Mouse (Mus musculus): Measurements from ENCODE around the gene Olfr67. TPM values are rescaled to one million over a fixed set of nuclear protein-coding genes. Genes with fewer than 3 reads are reported as not detected.
A peak's percentile ranks its signal among the peaks of the same experiment; 100 is the strongest.
"Not testable (repeated sequence)": the region's sequence is repeated elsewhere in the genome, so short reads cannot be mapped to it uniquely, and the experiment has no call there.

Gene Olfr67
- not detected for total RNA-seq (2021)
- long read RNA-seq, experiment 1, result 0 reads
- long read RNA-seq, experiment 2, result 0 reads

GRCm38 (mm10) chr7:103791721-103792120, at the start of gene Olfr67:
Gene Olfr67 (minus strand): TSS chr7:103791821.
- DNase-seq (ENCODE audit: low spot score), result no peak

DNA sequence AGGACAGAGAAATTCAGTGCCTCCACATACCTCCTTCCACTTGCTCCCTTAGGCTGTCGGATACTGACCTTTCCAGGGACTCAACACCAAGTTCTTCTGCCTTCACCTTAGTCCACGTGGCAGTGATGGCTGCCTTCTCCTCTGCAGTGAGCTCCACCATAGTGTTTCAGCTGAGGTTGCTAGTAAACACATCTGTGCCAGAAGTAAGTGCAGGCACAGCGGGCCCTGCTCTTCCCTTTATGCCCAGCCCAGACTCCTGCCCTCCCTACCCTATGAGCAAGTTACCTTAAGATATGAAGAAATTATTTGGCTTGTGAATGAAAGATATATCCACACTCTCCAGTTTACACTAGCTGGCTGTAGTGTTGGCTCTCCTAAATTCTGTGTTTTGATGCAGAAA, 48.6 kb upstream of the Olfr67 start, which contains the start of gene Hbb-bh2:
Gene Hbb-bh2 (minus strand): TSS at position 253 of the 400 bp plus-strand sequence.
- DNase-seq (ENCODE audit: low spot score), result no peak

- DNase-seq (ENCODE audit: low spot score), result no peak
Observed at GRCm38 (mm10) chr7:103827808-103828207, 36.2 kb upstream of the Olfr67 start, which contains the start of gene Hbb-bs. Gene Hbb-bs (minus strand): TSS chr7:103828096.

DNA sequence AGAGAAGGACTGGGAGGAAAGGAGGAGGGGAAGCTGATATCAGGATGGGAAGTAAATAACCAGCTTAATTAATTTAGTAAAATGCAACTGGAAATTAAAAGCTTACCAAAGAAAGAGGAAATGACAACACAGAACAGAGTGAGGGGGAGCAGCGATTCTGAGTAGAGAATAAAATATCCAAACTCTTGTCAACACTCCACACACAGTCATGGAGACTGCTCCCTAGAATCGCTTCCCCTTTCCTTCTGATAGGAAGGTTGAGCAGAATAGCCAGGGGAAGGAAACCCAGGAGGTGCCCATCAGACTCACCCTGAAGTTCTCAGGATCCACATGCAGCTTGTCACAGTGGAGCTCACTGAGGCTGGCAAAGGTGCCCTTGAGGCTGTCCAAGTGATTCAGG, 35.5 kb upstream of the Olfr67 start:
- not testable (repeated sequence) for DNase-seq (ENCODE audit: low spot score)

GRCm38 (mm10) chr7:103826255-103826887, 34.8 kb upstream of the Olfr67 start:
- no peak for DNase-seq (ENCODE audit: low spot score)

DNA sequence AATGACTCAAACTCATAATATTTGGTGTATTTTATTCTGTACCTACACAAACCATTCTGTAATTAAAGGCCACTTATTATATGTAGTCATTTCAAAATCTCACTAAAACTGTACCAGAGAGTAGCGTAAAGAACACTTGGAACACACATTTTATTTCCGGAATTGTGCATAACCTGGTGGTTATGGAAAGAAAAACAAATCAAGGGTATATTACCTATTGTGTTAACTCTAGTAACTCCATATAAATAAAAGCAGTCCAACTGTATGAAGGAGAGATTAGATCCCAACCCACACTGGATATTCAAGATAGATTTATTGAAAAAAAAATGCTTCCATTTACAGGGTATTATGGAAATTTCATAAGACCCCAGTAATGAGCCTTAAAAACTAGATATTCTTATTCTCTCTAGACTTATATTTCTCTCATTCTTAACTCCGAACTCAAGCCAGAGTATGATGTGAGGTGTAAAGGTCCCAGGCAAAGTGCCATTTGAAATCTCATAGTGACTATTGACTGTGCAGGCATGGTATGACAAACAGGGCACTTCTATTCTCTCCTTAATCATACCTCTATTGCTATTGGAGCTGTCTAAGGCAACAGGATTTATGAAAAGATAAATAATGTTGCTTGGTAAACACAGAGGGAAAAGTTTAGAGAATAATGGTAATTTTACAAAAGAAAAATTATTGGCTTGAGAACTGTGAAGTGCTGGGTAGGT, 34.1 kb upstream of the Olfr67 start:
- no peak for DNase-seq (ENCODE audit: low spot score)

GRCm38 (mm10) chr7:103824597-103824996, 33.0 kb upstream of the Olfr67 start:
- DNase-seq (ENCODE audit: low spot score), result no peak

DNA sequence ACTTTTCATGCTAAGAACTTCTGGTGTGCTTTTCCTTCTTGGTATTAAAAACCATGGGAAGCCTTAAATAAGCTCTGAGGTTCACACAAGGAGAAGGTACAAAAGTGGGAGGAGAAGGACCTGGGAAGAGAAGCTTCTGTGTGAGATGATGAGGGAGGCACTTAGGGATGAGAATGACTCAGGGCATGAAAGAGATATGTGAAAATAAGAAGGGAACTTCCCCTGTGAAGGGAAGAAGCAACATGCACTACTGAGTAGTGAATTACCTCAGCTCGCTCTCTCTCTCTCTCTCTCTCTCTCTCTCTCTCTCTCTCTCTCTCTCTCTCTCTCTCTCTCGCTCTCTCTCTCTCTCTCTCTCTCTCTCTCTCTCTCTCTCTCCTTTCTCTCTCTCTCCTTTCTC, 23.5 kb upstream of the Olfr67 start:
- DNase-seq (ENCODE audit: low spot score), result not testable (repeated sequence)

DNA sequence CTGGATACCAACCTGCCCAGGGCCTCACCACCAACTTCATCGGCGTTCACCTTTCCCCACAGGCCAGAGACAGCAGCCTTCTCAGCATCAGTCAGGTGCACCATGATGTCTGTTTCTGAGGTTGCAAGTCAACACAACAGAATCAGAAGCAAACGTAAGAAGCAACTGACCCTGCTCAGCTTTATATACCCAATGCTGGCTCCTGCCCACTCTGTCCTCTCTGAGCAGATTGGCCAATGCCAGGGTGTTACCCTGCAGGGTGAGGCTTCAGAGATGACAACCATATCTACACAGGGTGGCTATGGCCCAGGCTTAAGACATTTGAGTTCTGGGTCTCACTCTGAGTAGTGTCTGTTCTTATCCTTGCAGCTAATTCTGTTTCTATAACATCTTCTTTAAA, 22.1 kb upstream of the Olfr67 start, which contains the start of gene Hbb-bt:
Gene Hbb-bt (minus strand): TSS at position 231 of the 400 bp plus-strand sequence.
- no peak for DNase-seq (ENCODE audit: low spot score)

DNA sequence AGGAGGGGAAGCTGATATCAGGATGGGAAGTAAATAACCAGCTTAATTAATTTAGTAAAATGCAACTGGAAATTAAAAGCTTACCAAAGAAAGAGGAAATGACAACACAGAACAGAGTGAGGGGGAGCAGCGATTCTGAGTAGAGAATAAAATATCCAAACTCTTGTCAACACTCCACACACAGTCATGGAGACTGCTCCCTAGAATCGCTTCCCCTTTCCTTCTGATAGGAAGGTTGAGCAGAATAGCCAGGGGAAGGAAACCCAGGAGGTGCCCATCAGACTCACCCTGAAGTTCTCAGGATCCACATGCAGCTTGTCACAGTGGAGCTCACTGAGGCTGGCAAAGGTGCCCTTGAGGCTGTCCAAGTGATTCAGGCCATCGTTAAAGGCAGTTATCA, 21.5 kb upstream of the Olfr67 start:
- DNase-seq (ENCODE audit: low spot score), result not testable (repeated sequence)

- no peak for DNase-seq (ENCODE audit: low spot score)
Observed at GRCm38 (mm10) chr7:103812174-103812573, 20.6 kb upstream of the Olfr67 start.

DNA sequence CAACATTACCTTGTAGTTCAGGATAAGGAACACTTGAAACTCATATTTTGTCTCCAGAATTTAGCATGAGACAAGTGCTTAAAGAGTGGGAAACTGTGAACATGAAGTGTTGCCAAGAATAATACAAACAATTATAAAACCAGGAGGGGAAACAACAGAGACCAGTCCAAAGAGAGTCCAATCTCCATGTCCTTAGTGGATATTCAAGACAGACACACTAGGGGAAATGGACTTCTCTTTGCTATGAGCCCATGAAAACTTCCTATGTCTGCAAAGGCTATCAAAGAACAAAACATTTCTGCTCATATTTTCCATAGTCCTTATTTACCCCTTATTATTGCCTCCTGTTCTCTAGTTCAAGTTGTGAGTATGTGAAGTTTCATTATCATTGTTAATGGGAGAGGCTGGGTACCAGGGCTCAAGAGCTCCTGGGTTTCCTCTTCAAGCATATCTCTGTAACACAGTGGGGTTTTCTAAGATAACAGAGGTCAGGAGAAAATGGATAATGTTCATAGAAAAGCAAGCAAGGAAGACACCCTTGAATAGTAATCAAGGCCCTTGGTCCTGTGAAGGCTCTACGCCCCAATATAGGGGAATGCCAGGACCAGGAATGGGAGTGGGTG, 19.7 kb upstream of the Olfr67 start:
- no peak for DNase-seq (ENCODE audit: low spot score)

DNA sequence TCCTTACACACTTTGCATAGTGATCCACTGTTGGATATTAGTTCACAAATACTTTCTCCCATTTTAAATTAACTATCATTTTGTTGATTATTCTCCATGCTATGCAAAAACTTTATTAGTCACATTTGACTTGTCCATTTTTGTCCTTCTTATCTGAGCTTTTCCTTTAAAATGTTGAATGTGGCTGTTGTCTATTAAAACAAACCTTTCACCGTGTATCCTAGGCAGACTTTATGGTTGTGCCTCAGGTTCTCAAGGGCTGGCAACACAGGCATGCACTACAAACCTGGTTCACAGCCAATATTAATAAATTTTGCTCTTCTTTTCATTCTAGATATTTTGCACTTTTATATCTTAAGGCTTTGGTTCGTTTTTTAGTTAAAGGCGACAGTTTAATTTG, 19.1 kb upstream of the Olfr67 start:
- no peak for DNase-seq (ENCODE audit: low spot score)

- DNase-seq (ENCODE audit: low spot score), result no peak
Observed at GRCm38 (mm10) chr7:103810296-103810695, 18.7 kb upstream of the Olfr67 start.

DNA sequence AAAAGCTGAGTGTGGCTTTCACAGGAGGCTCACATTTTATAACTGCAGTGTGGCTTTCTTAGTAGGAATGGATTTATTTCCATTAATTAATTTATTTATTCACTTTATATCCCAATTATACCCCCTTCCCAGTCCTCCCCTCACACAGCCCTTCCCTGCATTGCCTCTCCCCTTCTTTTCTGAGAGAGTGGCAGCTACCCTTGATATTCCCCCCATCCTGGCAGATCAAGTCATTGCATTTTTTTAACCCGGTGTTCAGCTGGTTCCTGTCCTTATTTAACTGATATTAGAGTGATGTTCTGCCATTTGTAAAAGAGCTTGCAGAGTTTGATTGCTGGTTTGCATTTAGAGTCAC, 18.2 kb upstream of the Olfr67 start:
- no peak for DNase-seq (ENCODE audit: low spot score)

DNA sequence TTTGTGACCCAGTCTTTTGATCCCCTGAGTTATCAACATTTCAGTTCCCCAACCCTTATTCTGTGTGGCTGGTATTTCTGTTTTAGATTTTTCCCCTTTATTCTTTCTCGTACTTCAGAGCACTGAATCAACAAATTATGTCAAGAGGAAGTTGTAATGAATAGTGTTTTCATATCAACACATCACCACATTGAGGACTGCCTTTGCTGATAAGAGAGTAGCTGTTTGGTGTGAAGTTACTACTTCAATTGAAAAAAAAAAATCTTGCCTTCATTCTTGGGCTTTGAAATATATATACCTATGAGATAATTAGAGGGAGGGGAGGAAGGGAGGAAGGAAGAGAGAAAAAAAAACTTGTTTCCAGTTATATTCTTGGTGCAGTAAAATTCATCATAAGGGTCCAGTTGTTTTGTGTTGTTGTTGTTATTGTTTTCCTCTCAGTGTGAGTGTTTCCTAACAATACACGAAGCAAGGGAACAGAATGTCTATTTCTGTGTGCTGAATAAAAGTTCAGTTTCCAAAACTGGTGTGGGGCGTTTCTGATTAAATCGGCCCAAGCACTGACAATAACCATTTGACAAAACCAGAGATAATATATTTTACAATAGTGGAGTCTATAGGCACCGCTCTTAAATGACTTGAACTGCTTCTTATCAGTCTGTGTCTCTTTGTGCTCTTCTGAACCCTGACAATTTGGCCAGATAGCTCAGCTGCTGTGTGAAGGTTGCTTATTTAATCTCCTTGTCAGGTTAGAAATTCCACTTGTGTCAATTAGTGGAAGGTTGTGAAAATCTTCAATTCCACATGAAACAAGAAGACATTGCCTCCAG, 17.6 kb upstream of the Olfr67 start:
- DNase-seq (ENCODE audit: low spot score), result no peak

- DNase-seq (ENCODE audit: low spot score), result not testable (repeated sequence)
Observed at GRCm38 (mm10) chr7:103808120-103808519, 16.5 kb upstream of the Olfr67 start.

GRCm38 (mm10) chr7:103806856-103807255, 15.2 kb upstream of the Olfr67 start:
- peak; percentile 1 for DNase-seq (ENCODE audit: low spot score)

DNA sequence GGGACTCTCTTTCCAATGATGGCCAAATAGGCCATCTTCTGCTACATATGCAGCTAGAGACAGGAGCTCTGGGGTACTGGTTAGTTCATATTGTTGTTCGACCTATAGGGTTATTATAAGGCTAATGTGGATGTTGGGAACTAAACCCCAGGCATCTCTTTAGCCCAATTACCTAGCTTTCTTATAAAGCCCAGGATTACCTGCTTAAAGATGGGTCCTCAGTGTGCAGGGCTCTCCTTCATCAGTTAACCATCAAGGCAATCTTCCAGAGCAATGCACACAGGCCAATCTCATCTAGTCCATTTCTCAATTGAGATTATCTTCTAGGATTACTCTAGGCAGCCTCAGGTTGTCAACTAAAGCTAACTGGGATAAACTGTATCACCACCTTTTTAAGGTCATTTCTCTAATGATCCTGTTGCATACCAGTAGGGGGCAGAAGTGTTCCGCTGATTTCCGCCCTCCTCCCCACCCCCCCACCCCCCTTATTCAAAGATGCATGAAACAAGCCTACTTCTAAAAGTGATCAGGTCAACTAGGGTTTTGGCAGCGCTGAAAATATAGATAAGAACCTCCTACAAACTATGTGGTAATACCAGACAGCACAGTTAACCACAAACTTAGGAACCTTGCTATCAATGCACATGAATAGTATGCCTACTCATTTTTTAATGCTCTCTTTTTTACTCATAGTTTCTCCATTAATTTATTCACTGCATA, 1.2 kb upstream of the Olfr67 start:
- DNase-seq (ENCODE audit: low spot score), result no peak

DNA sequence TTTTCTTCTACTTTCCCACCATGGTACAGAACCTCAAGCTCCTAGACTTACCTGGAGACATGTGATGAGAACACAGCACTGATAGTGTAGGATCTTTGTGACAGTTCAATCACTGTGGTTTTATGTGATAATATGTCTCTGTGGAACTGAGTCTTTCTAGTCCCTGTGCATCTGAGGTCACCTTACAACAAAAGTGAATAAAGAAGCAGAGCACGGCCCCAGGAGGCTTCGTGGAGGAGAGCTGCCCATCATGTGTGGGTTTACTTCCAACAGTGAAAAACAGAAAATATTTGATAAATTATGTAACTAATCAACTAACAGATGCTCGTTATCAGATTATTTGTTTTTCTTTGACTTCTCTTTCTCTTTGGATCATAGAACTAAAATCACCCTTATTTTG, 12.0 kb downstream of the Olfr67 start, which contains the start of gene Olfr68:
Gene Olfr68 (minus strand): TSS at position 101 of the 400 bp plus-strand sequence.
- no peak for DNase-seq (ENCODE audit: low spot score)

DNA sequence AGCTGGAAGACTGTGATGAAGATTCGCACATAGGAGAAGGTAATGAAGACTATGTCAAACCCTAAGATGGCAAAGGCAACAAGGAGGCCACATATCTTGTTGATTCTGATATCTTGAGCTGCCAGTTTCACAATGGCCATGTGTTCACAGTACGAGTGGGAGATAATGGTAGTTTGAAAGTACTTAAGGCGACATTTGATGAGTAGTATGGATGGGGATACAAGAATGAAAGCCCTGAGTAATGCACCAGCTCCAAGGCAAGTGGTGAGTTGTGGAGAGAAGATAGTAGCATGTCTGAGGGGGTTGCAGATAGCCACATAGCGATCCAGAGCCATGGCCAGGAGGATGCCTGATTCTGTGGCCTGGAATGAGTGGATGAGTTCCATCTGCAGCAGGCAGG, 14.0 kb downstream of the Olfr67 start:
- not testable (repeated sequence) for DNase-seq (ENCODE audit: low spot score)
